Mouse (Mus musculus): Measurements from ENCODE around the gene Zfp661. TPM values are rescaled to one million over a fixed set of nuclear protein-coding genes. Genes with fewer than 3 reads are reported as not detected.
"Not testable (repeated sequence)": the region's sequence is repeated elsewhere in the genome, so short reads cannot be mapped to it uniquely, and the experiment has no call there.

The Zfp661 gene
- total RNA-seq (2021) = 1 to 10 TPM; 2.1 TPM
- long read RNA-seq, experiment 1, partial matches to known transcripts = 0 of 1 reads
- long read RNA-seq, experiment 1, other reads (novel, unspliced or antisense) = 0 of 1 reads
- long read RNA-seq, experiment 2, partial matches to known transcripts = 0 of 1 reads
- long read RNA-seq, experiment 2, other reads (novel, unspliced or antisense) = 1 of 1 reads

DNA sequence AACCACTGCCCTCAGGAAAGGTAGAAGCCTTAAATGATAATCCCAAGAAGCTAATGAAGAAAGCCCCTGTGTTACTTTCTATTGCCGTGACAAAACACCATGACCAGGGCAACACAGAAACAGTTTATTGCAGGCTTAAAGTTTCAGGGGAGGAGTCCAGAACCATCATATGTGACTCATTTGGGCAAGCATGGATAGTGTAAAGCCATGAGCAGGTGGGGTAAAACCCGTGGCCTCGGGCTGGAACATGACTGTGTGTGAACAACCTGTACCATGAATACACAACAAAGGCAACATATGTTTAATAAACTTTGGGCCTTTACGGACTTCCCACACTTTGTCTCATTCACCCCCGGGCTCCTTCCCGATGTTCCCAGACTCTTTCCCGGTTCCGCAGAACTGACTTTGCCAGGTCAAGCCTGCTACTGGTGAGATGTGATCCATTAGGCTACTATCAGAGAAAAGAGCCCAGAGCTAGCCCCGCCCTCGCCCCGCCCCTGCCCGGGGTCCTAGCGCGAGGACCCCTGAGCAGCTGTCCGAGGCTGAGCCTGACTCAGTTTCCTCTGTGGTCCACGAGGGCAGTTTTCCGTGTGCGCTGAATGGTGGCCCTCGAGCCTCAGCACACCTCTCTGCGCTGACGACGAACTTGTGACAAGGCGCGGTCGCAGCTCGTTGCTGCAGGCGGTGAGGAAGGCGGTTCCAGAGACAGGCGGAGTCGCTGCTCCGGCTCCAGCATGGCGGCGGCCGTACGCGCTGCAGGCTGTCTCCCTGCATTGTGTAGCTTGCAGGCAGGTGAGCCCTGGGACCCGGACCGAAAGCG is at the start of gene Zfp661, which contains the start of gene Mrps5:
Gene Zfp661 (minus strand): TSS at position 401 of the 820 bp plus-strand sequence.
Gene Mrps5 (plus strand): TSS at position 529 of the 820 bp plus-strand sequence.
- intact Hi-C loops (cut with DNase I) = no loop called here
- DNase-seq = peak; percentile 77 to 88

DNA sequence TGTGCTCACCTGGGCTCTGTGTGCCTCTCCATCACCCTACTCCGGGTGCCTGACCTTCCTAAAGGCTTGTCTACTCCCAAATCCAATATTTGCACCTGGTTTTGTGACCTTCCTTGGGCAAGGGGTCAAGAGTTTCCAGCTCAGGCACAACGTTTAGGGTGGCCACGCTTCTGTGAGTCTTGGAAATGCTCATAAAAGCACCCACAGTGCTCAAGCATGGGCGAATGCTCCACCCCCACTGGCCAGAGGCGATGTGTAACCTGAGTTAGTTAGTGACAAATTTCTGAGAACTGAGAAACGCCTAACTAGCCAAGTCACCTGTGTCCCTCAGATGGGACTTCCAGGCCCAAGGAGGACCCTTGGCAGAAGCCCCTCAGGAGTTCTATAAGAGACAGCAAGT is 48.7 kb upstream of the Zfp661 start:
- intact Hi-C loops (cut with DNase I) = no loop called here
- no peak for DNase-seq

DNA sequence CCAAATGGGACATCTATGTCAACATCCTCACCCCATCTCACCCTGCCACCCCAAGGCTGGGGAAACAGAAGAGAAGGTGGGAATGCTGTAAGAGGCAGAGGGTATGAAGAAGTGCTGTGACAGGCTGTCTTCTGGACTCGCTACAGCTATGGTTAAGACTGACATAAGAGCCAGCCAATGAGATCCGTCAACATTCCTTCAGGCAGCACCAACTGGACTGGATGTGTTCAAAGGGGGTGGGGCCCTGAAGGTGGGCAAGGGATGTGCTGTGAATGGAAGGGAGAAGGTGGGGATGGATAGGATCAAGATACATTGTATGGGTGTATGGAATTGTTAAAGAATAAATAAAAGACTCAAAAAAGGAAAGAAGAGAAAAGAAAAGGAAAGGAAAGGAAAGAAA is 45.7 kb upstream of the Zfp661 start:
- intact Hi-C loops (cut with DNase I) = no loop called here
- DNase-seq = no peak

DNA sequence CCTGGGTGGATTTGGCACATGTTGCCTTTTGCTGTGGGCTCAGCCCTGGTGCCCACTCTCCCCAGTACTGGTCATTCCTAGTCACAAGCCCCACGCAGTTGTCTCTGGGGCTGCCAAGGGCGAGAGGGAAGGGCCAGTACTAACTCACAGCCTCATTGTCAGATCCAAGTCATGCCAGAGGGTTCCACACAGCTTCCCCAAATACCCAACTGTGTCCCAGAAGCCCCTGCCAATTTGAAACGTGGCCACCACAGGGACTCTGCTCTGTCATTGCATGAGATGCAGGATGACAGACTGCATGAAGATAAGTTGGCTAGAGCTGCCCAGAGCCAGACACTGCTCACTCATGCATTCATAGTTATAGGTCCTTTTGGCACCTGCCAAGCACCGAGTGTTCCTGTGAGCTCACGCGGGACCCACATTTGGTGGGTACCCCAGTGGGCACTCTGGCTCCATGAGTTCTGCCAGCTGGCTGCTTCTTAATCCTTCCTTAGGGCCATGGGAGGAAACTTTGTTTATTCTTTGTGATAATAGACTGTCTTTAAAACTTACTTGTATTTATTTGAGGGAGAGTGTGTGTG is 41.2 kb upstream of the Zfp661 start:
- no peak for DNase-seq
- intact Hi-C loops (cut with DNase I) = no loop called here

DNA sequence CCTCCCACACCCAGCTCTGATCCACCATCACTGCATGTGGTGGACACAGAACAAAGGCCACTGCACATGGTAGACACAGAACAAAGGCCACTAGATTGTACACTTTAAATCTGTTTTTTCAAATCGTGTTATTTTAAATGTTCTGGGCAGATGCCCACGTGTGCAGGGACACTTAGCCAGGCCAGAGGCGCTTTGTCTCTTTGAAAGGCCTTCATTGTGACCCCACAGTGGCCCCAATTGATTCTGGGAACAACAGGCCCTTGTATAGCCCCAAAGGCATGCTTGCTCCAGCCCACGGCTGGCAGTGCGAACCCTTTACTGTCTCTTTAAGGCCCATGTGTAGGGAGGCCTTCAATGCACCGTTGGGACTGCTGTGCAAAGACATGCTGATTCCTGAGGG is 40.5 kb upstream of the Zfp661 start:
- intact Hi-C loops (cut with DNase I) = no loop called here

DNA sequence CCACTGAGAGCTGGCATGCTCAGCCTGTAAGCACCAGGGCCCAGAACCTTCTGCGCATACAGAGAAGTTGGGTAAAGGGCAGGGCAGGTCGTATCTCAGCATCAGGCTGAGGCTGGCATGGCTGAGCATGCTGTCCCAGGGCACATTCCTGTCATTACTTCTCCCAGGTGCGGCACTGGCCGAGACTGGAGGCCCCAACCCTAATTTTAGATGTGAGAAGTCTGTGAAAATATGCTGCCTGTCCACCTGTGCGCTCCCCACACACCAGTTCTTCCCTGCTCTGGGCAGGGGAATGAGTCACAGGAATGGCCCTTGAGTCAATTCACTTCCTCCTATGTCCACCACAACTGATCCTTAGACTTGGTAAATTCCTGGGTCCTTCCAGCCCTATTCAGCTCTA is 38.8 kb upstream of the Zfp661 start:
- intact Hi-C loops (cut with DNase I) = no loop called here
- no peak for DNase-seq

More for the DNA sequence above, 40.5 kb upstream of the Zfp661 start:
- no peak for DNase-seq

DNA sequence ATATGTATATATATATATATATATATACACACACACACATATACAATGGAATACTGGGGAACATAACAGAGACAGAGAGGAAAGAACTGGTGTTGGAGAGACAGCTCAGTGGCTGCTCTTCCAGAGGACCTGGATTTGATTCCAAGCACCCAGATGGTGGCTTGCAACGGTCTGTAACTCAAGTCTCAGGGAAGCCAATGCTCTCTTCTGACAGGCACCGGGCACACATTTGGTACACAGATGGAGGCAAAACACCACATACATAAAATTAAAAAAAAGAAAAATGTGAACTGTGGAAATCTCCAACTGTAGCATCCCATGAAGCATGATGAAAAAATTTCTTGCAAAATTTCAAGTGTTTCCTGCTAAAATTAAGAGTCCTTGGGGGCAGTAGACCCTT is 37.9 kb upstream of the Zfp661 start:
- intact Hi-C loops (cut with DNase I) = no loop called here

DNA sequence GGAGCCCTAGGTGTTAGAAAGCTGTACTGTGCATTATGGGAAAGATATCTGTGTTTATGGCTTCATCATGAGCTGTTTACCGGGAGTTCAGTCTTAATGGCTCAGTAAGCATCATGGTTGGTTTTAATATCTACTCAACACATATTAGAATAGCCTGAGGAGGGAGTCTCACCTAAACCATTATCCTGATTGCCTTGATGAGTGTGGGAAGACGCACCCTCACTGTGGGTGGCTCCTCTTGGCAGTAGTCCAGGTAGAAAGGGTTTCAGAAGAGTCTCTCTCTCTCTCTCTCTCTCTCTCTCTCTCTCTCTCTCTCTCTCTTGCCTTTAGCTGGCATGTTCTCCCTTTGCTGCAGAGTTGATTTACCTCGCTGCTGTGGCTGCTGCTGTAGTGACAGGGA is 35.2 kb upstream of the Zfp661 start:
- intact Hi-C loops (cut with DNase I) = no loop called here
- DNase-seq = no peak

More for the DNA sequence above, 37.9 kb upstream of the Zfp661 start:
- DNase-seq = no peak

DNA sequence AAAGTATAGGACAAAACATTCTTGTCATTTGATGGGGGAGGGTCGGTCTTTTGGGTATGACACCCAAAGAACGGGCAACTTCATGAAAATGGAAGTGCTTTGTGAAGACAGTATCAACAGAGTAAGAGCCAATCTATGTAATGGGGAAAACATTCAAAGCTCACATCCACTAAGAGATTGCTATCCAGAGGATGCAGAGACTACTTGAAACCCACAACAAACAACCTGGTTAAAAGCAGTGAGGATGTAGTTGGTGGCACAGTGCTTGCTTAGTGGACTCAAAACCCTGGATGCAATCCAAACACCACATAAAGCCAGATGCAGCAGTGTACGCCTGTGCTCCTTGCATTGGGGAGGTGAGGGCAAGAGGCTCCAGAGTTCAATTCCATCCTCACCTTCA is 32.4 kb upstream of the Zfp661 start:
- no peak for DNase-seq
- intact Hi-C loops (cut with DNase I) = no loop called here

DNA sequence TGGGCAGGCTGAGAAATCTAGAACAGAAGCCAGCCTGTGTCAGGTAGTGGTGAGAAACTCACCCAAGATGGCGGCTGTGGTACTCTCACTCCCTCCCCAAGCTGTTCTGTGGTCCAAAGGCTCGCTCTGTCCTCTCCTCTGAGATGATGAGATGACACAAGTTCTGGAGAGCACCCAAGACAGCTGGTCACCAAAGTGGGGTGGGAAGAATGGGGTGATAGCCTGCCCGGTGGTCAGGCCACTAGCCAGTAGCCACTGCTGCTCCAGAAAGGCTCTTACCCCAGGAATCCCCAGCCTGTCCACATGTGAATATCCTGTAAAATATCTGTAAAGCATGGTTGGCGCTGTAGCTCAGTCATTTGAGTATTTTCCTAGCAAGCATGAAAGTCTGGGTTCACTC is 25.4 kb upstream of the Zfp661 start:
- intact Hi-C loops (cut with DNase I) = no loop called here
- DNase-seq = no peak

DNA sequence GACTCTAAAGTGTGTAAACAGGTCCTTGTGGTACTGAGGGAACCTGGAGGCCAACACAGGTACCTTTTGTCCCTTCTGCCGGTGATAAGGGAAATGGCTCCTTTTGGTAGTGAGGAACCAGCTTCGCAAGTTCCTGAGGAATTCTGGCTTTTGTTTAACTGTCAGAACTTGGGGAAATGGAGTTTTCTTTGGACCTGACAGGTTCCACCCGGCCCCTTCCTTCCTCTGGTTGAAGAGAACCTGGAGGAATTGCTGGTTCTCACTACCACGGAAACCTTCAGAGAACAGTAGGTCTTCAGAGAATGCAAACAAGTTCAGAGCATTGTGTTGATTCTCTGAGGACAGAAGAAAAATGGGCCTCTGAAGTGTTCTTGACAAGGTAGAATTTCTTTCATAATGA is 24.5 kb upstream of the Zfp661 start:
- no peak for DNase-seq
- intact Hi-C loops (cut with DNase I) = no loop called here

DNA sequence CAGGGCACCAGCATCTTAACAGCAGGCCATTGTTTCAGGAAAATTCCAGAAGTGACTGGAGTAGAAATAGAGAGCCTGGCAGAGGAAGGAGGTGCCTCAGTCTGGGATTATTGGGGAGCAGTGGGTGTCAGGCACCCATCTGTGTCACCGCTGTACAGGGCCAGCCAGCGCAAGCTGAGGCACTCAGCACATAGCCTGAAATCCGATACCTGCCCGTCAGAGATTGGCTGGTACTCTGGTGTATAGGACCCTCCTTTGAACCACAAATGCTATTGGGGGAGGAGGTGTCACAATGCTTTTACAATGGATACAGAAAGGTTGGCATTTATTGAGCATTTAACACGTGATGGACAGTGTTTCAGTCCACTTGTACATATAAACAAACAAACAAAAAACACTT is 22.1 kb upstream of the Zfp661 start:
- no peak for DNase-seq
- intact Hi-C loops (cut with DNase I) = loop anchor here (5.0 kb wide), 2 partner anchors 73 to 238 kb away; no protein-coding TSS in a partner anchor

DNA sequence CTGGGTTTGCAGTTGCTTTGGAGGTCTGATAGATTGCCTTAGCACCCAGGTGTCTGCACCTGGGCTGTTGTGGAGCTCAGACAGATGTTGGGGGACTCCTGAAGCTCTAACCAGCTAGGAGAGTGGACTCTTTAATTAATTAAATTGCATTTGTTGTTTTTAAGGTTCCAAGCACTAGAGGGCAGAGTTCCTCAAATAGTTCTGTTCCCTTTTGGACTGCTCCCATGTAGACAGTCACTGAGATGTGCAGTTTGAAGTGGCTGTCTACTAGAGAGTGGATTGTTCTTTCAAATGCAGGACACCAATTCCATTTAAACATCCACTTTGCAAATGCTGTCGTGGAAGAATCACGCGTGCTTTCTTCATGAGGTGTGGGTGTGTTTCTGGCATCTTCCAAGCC is 21.3 kb upstream of the Zfp661 start:
- intact Hi-C loops (cut with DNase I) = loop anchor here (5.0 kb wide), 2 partner anchors 74 to 239 kb away; no protein-coding TSS in a partner anchor
- DNase-seq = no peak

DNA sequence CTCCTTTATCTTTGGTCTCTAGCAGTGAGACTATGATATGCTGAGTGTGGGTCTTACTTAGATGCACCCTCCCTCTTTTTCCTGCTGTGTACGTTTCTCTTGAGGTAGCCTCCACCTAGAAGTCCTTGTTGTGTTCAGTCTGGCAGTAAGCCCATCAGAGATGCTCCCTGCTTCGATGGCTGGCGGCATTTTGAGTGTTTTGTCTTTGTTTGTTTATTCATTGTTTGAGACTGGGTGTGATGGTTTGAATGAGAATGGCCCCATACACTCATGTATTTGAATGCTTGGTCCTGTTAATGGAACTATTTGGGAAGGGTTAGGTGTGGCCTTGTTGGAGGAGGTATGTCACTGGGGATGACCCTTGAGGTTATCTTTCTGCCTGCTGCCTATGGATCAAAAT is 18.3 kb upstream of the Zfp661 start:
- intact Hi-C loops (cut with DNase I) = loop anchor here (2.0 to 5.0 kb wide), 3 partner anchors 64 to 242 kb away; no protein-coding TSS in a partner anchor
- DNase-seq = no peak

DNA sequence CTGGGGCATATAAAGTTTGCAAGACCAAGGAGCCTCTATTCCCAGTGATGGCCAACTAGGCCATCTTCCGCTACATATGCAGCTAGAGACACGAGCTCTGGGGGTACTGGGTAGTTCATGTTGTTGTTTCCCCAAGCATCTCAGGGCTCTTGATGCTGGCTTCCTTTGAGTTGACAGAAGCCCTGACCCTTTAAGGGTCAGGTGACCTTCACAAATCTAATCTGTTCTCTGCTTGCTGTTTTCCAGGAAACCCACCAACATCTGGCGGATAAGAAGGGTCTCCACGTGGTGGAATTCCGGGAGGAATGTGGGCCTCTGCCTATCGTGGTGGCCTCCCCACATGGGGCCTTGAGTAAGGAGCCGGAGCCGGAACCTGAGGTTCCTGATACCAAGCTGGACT is 16.5 kb upstream of the Zfp661 start:
- intact Hi-C loops (cut with DNase I); DNase-seq: not testable (repeated sequence)

DNA sequence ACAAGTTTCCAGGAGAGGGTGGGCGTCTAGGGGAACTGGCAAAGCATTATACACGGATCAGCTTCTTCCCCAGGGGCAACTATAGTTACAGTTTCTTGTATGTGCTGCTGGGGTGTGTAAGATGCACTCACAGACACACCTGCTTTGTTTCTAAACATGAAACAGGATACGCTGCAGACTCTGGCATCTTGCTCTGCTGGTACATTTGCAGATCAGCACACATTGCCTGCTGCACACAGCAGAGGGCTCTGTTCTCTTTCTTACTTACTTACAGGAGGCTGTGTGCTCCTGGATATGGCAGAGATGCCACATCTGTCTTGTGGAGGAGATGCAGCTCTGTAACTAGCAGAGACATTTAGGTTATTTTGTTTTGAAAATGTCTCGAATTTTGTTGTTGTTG is 3.9 kb upstream of the Zfp661 start:
- DNase-seq = no peak
- intact Hi-C loops (cut with DNase I) = no loop called here

DNA sequence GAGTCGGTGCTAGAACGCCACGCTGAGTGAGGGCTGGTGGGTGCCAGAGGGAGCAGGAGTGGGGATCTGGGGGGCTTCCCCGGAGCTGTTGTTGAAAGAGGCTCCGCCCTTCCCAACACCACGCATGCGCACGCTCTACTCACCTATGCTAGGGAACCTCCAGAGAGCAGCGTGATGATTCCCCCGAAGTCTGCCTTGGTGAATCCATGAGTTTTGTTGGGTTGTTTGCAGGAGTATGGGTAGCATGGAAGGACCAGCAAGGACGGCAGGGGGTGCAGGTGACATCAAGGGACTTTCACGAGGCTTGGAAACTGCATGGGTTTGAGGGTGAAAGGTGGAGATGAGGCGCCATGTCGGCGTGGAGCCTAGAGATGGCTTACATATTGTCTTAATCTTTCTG is 3.3 kb upstream of the Zfp661 start:
- intact Hi-C loops (cut with DNase I) = no loop called here
- DNase-seq = no peak

DNA sequence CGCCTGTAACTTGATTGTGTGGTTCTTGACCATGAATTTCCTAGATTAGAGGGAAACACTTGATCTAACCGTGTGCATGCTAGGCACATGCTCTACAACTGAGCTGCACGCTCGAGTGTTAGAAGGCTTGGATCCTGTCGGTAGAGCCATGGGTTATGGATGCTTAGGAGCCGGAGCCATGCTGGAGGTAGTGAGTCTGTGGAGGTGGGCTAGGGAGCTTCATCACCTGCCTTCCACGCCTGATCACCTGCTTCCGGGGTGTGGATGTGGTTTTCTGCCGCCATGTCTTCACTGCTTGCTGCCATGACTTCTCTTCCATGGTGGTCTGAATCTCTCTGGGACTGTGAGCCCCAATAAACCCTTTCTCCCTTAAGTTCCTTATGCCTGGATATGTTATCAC is 2.0 kb upstream of the Zfp661 start:
- intact Hi-C loops (cut with DNase I) = no loop called here
- no peak for DNase-seq

DNA sequence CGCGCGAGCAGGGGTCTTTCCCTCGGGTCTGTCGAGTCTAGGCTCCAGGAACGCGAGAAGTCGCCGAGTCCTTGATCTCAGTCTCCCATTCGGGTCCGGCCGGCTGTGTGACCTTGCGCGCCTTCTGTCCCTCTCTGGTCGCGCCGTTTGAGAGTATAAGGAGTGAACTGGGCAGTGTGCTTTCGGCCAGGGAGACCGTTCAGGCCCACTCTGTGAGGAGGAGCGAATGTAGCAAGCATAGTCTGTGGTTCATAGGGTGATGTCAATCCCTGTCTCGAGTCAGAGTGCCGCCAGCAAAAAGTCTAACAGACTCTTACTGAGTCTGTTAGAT is 585 bp upstream of the Zfp661 start:
- no peak for DNase-seq
- intact Hi-C loops (cut with DNase I) = no loop called here

DNA sequence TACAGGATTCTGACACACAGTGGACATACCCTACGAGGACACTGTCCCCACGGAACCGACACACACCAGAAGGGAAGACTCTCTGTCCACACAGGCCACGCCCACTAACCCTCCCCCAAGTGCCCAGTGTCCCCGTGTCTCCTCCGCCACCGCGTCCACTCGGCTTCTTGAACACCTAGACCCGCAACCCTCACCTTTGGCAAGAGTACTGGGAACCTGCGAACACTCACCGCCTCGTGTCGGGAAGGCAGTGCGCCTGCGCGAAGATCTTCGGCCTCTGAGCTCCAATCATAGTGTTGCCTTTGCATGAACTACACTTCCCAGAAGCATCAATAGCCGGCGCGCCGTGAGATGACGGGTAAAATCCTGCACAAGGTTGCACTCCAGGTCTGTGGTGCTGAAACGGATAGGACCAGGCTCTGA is 2.4 kb downstream of the Zfp661 start:
- intact Hi-C loops (cut with DNase I) = no loop called here
- DNase-seq = peak; percentile 89 to 91

DNA sequence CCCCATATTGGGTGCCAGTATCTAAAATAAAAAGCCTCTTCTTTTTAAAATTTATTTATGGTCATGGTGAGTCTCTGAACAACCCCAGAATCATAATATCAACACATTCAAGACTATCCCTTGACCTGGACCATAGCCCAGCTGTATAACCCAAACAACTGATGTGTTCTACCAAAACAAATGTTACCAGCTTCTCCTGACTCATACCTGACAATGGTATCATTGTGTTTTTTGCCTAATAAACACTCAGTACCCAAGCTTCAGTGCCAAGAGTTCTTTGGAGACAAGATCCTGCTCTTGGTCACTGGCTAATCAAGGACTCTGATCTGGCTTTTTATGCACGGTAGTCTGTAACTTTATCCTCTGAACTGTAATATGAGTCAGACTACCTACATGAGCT is 13.6 kb downstream of the Zfp661 start:
- DNase-seq = no peak
- intact Hi-C loops (cut with DNase I) = no loop called here

Measured in gastrocnemius, postnatal 36 days (tissue).